Mouse (Mus musculus): Measurements from ENCODE around the gene Arcn1.
A peak's percentile ranks its signal among the peaks of the same experiment; 100 is the strongest.
"Not testable (repeated sequence)": the region's sequence is repeated elsewhere in the genome, so short reads cannot be mapped to it uniquely, and the experiment has no call there.

The Arcn1 gene

DNA sequence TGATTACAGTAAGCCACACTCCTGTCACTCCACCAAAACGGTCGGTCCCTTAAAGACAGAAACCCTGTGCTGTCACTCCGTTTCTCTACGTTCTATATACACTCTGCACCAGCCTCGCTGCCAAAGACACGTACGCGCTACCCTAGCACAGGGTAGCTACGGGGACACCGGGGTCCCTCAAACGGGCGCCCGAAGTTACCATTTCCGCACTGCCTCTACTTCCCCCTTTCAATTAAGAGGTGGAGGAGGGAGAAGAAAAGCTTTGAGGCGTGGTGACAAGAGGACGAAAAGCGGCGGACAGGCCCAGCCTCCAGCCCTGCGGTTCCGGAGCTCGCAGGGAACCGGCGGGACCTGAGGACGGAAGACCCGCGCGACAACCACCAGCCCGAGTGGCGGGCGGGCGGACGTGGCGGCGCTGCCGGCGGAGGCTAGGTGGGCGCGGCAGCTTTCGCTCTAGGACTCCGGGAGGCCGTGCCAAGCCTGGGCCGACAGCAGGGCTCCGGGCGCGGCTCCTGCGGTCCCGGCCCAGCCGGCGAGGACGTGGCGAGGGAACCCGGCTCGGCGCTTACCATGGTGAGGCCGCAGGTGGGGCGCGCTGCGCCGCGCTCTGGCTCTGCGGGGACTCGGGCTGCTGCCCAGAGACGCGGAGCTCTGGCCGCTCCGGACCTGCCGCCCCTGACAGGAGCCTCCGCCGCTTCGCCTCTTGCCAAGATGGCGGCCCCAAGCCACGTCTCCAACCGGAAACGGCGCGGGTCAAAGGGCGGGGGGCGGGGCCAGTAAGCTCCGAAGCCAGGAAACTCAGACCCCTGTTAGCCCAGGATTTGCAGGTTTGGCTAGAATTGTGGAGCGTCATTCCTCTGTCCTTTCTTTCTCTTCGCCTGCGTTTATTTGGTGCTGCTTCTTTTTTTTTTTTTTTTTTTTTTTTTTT, at the start of gene Arcn1, which contains the start of gene Ift46:
Gene Arcn1, minus strand, starts transcription at position 745 of the 928 bp plus-strand sequence.
Gene Ift46, plus strand, starts transcription at position 808 of the 928 bp plus-strand sequence.
- peak; percentile 64 for DNase-seq (ENCODE audit: low spot score)

DNA sequence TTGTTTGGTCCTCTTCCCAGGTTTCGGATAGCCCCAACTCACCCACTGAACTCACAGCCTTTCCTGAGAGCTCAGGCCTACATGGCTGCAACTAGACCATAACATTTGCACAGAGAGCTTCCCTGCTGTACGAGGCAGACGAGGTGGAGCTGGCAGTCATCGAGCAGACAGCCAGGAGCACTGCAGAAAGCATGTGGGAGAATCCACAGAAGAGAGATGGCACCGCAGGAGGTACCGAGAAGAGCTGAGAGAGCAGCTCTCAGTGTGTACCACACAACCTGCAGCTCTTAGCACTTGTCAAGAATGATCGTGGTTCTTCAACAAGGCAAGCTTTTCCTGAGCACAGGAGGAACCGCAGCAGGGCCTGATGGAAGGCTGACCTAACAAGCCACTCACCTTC, 46.5 kb upstream of the Arcn1 start:
- no peak for DNase-seq (ENCODE audit: low spot score)

- DNase-seq (ENCODE audit: low spot score), result no peak
Measured at GRCm38 (mm10) chr9:44810316-44810715, 42.7 kb upstream of the Arcn1 start.

DNA sequence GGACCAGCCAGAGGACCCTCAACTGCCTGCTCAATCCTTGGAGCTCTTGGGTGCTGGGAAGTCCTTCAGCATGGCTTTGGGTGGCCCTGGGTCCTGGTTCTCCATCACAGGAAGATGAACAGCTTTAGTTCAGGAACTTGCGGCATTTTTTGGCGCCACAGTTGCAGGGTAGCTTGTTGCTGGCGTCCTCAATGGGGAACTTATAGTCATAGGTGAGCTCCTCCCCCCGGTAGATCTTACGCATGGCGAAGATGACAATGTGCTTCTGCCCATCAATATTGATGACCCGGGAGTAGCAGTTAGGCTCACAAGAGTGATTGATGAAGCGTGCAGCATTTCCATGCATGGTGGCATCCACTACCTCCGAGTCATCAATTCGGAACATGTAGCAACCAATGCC, 40.1 kb upstream of the Arcn1 start:
- DNase-seq (ENCODE audit: low spot score), result no peak

- no peak for DNase-seq (ENCODE audit: low spot score)
Measured at GRCm38 (mm10) chr9:44807141-44807540, 39.5 kb upstream of the Arcn1 start.

DNA sequence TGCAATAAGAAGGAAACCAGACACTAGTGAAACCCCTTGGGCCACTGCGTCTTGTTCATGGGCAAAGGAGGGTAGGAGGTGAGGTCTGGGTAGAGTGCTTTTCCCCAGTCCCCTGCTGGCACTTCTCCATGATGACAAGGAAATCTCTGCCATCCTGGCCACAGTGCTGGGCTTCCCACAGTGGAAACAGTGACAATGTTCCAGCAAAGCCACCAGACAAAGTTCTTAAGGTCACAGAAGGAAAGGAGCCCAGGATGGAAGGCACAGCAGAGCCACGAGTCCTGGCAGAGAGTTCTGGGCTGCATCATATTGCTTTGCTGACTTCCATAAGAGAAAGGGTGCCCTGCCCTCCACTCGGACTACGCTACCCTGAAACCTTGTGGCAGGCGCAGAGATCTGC, 37.9 kb upstream of the Arcn1 start:
- DNase-seq (ENCODE audit: low spot score), result no peak

GRCm38 (mm10) chr9:44804678-44805077, 37.0 kb upstream of the Arcn1 start:
- no peak for DNase-seq (ENCODE audit: low spot score)

- no peak for DNase-seq (ENCODE audit: low spot score)
Measured at GRCm38 (mm10) chr9:44802808-44803450, 35.3 kb upstream of the Arcn1 start, which contains the start of gene Ttc36. Ttc36 (minus strand) TSS chr9:44803072.

DNA sequence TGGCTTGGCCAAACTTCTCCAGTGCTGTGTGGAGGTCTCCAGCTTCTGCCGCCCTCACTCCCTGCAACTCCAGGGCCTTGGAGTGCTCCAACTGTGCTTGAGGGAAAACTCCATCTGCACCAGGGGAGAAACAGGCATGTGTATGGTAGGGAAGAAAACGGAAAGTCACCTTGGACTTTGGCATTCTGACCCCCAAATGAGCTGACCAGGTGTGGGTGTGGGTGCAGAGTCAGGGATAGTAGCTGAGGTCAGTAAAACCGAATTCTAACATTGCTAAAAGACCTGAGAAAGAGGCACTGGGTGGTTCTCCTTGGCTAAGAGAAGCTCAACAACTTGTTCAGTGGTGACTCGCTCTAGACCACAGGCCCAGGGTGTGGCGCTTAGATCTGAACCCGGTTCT, 34.0 kb upstream of the Arcn1 start:
- no peak for DNase-seq (ENCODE audit: low spot score)

DNA sequence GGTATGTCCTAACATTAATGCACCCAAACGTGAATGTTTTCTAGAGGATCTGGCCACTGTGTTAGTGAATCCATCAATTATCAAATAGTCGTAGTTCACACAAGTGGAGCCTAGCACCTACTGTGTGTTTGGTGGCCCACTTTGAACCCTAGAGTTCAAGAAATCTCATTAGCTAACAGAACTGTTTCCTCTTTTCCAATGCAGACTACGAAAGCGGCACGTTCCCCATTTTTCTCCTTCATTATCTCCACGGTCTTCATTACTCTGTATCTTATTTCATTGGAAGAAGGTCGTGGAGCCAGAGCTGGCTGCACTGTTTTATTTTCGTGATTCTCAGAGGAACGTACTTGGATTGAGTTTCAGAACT, 32.3 kb upstream of the Arcn1 start:
- DNase-seq (ENCODE audit: low spot score), result no peak

- peak; percentile 79 for DNase-seq (ENCODE audit: low spot score)
Measured at GRCm38 (mm10) chr9:44799102-44799957, 31.7 kb upstream of the Arcn1 start, which contains the start of gene Tmem25. Tmem25 (minus strand) TSS chr9:44799307.

- DNase-seq (ENCODE audit: low spot score), result no peak
Measured at GRCm38 (mm10) chr9:44798298-44798697, 30.7 kb upstream of the Arcn1 start.

DNA sequence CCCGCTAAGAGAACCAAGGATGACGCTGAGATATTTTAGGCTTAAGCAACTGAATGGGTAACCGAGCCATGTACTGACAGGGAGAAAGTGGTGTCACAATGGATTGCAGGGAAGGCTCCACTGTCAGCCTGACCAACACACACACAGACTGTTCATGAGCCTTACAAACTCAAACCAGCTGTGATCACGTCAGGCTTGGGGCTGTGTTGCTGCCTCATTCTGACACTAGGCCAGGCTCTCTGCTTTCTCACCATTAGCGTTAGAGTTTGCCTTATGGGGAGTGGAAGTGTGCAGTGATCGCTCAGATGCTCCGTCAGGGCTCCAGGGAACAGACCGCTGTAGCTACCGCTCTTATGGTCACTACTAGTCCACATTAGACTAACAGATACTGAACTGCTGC, 25.2 kb upstream of the Arcn1 start:
- DNase-seq (ENCODE audit: low spot score), result no peak

- peak; percentile 88 for DNase-seq (ENCODE audit: low spot score)
Measured at GRCm38 (mm10) chr9:44772750-44773651, 5.4 kb upstream of the Arcn1 start.

DNA sequence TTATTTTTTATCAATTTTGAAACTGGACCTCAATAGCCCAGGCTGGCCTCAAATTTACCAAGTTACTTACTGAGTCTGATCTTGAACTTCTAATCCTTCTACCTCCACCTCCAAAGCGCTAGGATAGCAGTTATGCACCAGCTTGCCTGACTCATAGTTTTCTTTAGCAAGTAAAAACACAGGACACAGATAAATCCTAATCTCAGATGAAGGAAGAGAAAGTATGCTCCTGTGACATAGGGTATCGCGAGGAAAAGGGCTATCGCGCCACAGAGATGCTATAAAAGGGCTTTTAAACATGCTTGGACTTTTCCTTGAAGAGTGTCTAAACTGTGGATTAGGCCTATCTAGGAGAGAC, 4.7 kb upstream of the Arcn1 start:
- no peak for DNase-seq (ENCODE audit: low spot score)

DNA sequence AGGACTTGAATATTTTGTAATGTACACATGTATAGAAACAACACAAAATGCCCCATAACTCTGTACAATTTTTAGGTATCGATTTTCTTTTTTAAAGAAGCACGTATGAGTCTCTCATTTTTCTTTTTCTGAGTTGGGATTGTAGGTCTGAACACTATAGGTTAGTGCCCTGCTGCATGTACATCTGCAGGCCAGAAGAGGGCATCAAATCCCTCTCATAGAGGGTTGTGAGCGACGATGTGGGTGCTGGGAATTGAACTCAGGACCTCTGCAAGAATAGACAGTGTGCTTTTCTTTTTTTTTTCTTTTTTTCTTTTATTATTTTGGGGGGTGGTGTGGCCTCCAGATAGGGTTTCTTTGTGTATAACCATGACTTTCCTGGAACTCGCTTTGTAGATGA, 3.7 kb upstream of the Arcn1 start:
- no peak for DNase-seq (ENCODE audit: low spot score)

DNA sequence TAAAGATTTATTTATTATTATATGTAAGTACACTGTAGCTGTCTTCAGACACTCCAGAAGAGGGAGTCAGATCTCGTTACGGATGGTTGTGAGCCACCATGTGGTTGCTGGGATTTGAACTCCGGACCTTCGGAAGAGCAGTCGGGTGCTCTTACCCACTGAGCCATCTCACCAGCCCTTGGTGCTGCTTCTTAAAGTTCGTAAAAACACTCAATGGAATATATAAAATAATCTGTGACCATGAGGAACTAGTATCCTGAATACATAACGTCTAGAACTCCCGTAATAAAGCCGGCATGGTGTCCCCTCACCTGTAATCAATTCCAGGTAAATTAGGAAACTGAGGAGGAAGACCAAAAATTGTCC, 367 bp upstream of the Arcn1 start:
- not testable (repeated sequence) for DNase-seq (ENCODE audit: low spot score)

DNA sequence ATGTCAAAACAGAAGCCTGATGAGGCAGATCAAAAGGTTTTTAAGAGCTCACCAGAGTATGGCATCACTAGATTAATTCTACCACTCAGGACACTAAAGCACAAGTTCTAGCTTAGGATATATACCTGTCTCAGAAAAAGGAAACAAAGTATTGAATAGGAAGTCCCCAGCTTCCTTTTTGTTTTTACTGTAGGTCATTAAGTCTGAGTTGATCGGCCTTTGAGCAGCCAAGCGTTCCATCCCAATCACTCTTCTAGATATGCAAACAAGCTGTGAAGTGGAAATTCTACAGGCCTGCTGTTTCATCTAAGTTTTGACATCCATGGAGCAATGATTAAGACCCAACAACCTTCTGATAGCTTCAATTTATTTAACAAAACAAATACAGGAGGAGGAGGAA, 6.8 kb downstream of the Arcn1 start:
- no peak for DNase-seq (ENCODE audit: low spot score)

DNA sequence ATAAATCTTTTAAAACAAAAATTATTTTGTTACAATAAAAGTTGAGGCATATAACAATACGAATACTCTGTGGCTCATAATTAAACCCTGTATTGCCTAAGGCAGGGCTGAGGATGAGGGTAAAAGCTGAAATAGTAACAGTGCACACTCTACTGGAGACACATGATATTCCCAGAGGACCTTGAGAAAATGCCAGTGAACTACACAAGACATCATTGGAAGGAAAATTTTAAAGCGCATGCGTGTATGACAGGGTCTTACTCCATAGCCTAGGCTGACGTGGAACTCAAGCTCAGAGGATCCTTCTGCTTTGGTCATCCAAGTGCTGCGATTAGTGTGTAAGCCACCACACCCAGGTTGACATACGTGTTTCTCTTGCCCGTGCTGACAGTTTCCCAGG, 19.2 kb downstream of the Arcn1 start:
- DNase-seq (ENCODE audit: low spot score), result no peak

GRCm38 (mm10) chr9:44747341-44747740, 20.3 kb downstream of the Arcn1 start:
- DNase-seq (ENCODE audit: low spot score), result no peak

DNA sequence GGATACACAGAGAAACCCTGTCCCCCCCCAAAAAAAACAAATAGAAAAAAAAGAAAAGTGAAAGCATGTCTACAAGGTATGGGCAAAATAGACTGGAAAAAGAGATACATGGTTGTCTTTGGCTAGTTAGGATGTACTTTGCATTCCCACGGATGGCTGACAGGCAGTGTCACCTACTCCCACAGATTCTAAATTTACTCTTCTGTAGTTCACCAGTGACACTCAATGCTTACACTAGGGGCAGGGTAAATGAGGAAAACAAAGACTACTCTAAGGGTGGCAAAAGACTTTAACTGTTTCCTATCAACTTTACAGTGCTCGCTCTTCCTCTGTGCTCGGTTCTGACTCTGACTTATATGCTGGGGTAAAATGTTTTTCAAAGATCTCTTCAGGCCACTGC, 21.0 kb downstream of the Arcn1 start:
- no peak for DNase-seq (ENCODE audit: low spot score)
